Mouse (Mus musculus) heart, embryonic 11.5 days (tissue): ENCODE results near the gene Atrnl1. TPM values are rescaled to one million over a fixed set of nuclear protein-coding genes. Genes with fewer than 3 reads are reported as not detected.

Source experiments
- ATAC-seq: fragments of 200-750 bp; cut with Nextera tagmentation; replicated peaks from 2 replicates; pipeline ENCODE4 v1.8.0; 2017; ENCODE audit warnings: moderate library complexity; ENCODE audit not compliant: insufficient number of reproducible peaks, low FRiP score, low TSS enrichment
- H3K27ac ChIP-seq: fragments of 300-500 bp; sonication (generic); 2 replicates; pipeline ENCODE4 v1.5.1; 2014; ENCODE audit warnings: mild to moderate bottlenecking, low read depth, low read length
- H3K27me3 ChIP-seq: fragments of 300-500 bp; sonication (generic); 2 replicates; pipeline ENCODE4 v1.6.1; 2014; ENCODE audit warnings: mild to moderate bottlenecking, low read length, mixed read lengths; ENCODE audit not compliant: control insufficient read depth, insufficient read depth
- H3K36me3 ChIP-seq: fragments of 300-500 bp; sonication (generic); 2 replicates; pipeline ENCODE4 v1.6.1; 2014; ENCODE audit warnings: mild to moderate bottlenecking, low read length, moderate library complexity, mixed read lengths; ENCODE audit not compliant: control insufficient read depth, insufficient read depth
- H3K4me1 ChIP-seq: fragments of 300-500 bp; sonication (generic); 2 replicates; pipeline ENCODE4 v1.6.1; 2014; ENCODE audit warnings: low read length; ENCODE audit not compliant: control insufficient read depth, insufficient read depth
- H3K4me2 ChIP-seq: fragments of 300-500 bp; sonication (generic); 2 replicates; pipeline ENCODE4 v1.6.1; 2014; ENCODE audit warnings: mild to moderate bottlenecking, moderate library complexity
- H3K4me3 ChIP-seq: fragments of 300-500 bp; sonication (generic); 2 replicates; pipeline ENCODE4 v1.5.1; 2014; ENCODE audit warnings: low read depth, low read length
- H3K9ac ChIP-seq: fragments of 300-500 bp; sonication (generic); 2 replicates; pipeline ENCODE4 v1.6.1; 2014; ENCODE audit warnings: mild to moderate bottlenecking, low read depth, low read length, moderate library complexity
- H3K9me3 ChIP-seq: fragments of 300-500 bp; sonication (generic); replicated peaks from 2 replicates; pipeline ENCODE4 v1.6.1; 2016; ENCODE audit warnings: low read length; ENCODE audit not compliant: control insufficient read depth
- WGBS: fragments of 180-500 bp; shearing (Covaris S2); extraction: QIAGEN DNeasy Blood & Tissue Kit; methylation state at CpG from one replicate; pipeline ENCODE4 v1.1.7; 2014; ENCODE audit not compliant: insufficient replicate concordance; 5-methylcytosine and 5-hydroxymethylcytosine counted together
- polyA plus RNA-seq: library from polyadenylated mRNA; unstranded; fragments of >200 nt; fragmentation: Nextera tagmentation; extraction: Ambion mirVana; gene quantifications from 2 replicates; pipeline ENCODE4 v1.2.1, GENCODE M21; 2014

The Atrnl1 gene
- polyA plus RNA-seq, 1 experiment from 2014 or later = 4.0 TPM

DNA sequence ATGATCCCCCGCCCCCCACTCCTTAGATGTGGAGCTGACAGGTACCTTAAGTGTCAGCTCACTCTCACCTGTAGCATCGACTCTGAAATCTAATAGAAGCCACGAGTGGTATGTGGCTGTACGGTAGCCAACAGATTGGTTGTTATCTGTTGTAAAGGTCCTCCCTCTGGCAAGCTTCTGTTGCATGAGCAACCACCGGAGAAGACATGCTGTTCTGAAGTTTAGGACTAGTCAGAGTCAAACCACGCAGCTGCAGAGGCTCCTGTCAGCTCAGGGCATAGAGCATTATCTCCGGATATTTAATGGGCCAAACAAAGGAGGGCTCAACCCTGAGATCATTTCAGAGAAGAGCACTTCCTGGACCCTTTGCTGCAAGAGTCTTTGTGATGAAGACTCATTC, 222.2 kb downstream of the Atrnl1 start:
- H3K27ac ChIP-seq = no peak overlapping the region
- no peaks in the 10 kb centered on the region for H3K9me3 ChIP-seq
- no peak overlapping the region for H3K4me2 ChIP-seq
- no peak overlapping the region for H3K9ac ChIP-seq
- no peaks in the 10 kb centered on the region for H3K36me3 ChIP-seq
- no peaks in the 10 kb centered on the region for H3K27me3 ChIP-seq
- ATAC-seq = no peak
- 84% methylated on average over 7 of the region's 7 CpGs for WGBS
- H3K4me3 ChIP-seq = no peak overlapping the region
- H3K4me1 ChIP-seq = no peaks in the 10 kb centered on the region

DNA sequence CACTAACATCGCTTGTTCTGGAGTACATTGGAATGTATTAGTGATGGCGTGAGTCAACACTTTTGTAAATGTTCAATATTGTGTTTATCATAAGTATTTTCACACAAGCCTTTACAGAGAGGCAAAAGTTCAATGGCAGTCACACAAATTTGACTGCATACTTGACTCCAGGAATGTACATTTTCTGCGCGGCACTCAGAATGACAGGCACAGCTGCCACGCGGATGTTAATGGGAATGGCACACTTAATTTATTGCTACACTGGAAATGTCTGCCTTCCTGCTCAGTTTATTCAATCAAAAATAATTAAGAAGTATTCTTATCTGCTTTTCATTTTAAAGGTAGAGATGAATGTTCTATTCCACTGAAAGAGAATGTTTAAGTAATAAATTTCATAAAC, 227.0 kb downstream of the Atrnl1 start:
- WGBS = 83% methylated on average over 6 of the region's 6 CpGs
- no peak overlapping the region for H3K4me3 ChIP-seq
- H3K36me3 ChIP-seq = no peaks in the 10 kb centered on the region
- ATAC-seq = no peak
- no peaks in the 10 kb centered on the region for H3K27me3 ChIP-seq
- no peaks in the 10 kb centered on the region for H3K9me3 ChIP-seq
- H3K4me1 ChIP-seq = no peaks in the 10 kb centered on the region
- no peak overlapping the region for H3K27ac ChIP-seq
- H3K9ac ChIP-seq = no peak overlapping the region
- no peak overlapping the region for H3K4me2 ChIP-seq

DNA sequence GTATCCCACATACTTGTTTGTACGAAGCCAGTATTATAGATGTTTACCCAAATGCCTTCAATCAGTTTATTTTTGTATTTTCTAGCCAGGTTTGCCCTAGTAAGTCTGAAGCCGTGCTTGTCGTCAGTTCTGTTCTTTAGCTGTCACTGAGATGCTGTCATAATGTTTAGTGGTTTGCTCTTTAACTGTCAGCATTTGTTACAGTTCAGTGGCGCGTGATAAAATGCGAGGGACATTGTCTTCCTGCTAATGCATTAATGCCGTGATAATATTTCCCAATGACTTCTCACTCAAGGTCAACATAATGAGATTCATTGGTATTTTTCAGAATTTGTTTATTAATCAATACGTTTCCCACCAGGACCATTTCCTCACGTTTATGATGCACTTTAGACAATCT, 227.7 kb downstream of the Atrnl1 start:
- Histone ChIP-seq H3K27ac (no peak overlapping the region), H3K4me1 (no peaks in the 10 kb centered on the region), H3K4me3 (no peak overlapping the region), H3K4me2 (no peak overlapping the region), H3K36me3 (peaks cover under 1% of the 10 kb centered on the region; the same call in 1 of the 2 replicates), H3K9me3 (peaks cover 3% of the 10 kb centered on the region; the same call in 1 of the 2 replicates), H3K27me3 (no peaks in the 10 kb centered on the region), H3K9ac (no peak overlapping the region)
- no peak for ATAC-seq
- WGBS = 82% methylated on average over 9 of the region's 9 CpGs

DNA sequence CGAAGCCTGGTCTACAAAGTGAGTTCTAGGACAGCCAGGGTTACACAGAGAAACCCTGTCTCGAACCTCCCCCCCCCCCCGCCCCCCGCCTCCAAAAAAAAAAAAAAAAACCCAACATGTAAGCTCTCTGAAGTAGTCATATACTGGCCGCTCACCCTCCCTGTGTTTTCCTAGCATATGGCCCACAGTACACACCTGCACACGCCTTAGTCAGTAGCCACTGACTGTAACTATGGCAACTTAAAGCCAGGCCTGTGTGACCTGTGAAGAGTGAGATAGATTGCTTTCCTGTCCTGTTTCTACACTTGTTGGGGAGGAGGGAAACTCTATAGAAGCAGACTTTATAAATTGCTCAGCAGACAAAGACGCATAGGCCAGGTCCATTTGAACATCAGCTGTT, 239.1 kb downstream of the Atrnl1 start:
- peaks cover 1% of the 10 kb centered on the region; the same call in 1 of the 2 replicates for H3K9me3 ChIP-seq
- H3K27me3 ChIP-seq = no peaks in the 10 kb centered on the region
- WGBS = 81% methylated on average over 4 of the region's 7 CpGs
- H3K4me1 ChIP-seq = no peaks in the 10 kb centered on the region
- H3K4me2 ChIP-seq = no peak overlapping the region
- no peak for ATAC-seq
- no peaks in the 10 kb centered on the region for H3K36me3 ChIP-seq
- no peak overlapping the region for H3K27ac ChIP-seq
- H3K4me3 ChIP-seq = no peak overlapping the region
- H3K9ac ChIP-seq = no peak overlapping the region

DNA sequence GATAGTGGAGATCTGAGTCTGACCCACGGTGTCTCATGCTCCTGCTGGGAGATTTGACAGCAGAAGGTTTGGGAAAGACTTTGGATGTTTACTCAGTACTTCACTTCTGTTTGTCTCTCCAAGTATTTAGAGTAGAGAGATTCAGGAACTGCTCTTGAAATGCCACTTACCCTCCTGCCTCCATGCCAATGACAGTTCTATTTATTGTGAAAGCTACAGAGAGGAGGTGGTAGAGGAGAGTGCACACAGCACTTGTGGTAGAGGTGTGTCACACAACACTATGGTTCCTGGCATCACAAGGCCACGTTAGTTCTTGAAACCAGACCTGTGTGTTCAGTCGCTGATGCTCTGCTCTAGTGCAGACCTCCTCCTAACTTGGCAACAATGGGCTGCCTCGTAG, 257.5 kb downstream of the Atrnl1 start:
- no peaks in the 10 kb centered on the region for H3K9me3 ChIP-seq
- no peak overlapping the region for H3K27ac ChIP-seq
- no peak overlapping the region for H3K4me3 ChIP-seq
- no peak overlapping the region for H3K9ac ChIP-seq
- no peaks in the 10 kb centered on the region for H3K36me3 ChIP-seq
- no peak overlapping the region for H3K4me2 ChIP-seq
- ATAC-seq = no peak
- no peaks in the 10 kb centered on the region for H3K4me1 ChIP-seq
- no peaks in the 10 kb centered on the region for H3K27me3 ChIP-seq
- 78% methylated on average over 4 of the region's 4 CpGs for WGBS

DNA sequence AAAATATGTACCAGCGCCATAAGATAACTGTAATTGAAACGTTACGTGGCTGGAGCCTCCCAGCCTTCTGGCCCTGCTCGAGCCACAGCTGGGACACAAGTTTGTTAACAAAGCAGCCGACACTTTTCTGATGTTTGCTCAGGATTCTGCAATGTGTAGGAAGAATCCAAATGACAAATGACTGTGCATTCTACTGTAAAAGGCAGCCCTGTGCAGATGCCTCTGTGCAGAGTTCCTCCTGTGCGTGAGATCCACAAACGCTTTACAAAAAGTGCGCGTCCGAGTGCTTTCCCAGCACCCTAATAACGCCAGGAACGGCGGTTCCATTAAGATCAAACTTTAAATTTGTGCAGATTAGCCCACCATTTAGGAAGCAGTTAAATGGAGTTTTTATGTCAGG, 260.0 kb downstream of the Atrnl1 start:
- Histone ChIP-seq H3K4me1 (no peaks in the 10 kb centered on the region), H3K4me2 (no peak overlapping the region), H3K36me3 (no peaks in the 10 kb centered on the region), H3K27me3 (no peaks in the 10 kb centered on the region), H3K9ac (no peak overlapping the region), H3K27ac (no peak overlapping the region), H3K4me3 (no peak overlapping the region), H3K9me3 (no peaks in the 10 kb centered on the region)
- ATAC-seq = no peak
- WGBS = 73% methylated on average over 13 of the region's 13 CpGs

DNA sequence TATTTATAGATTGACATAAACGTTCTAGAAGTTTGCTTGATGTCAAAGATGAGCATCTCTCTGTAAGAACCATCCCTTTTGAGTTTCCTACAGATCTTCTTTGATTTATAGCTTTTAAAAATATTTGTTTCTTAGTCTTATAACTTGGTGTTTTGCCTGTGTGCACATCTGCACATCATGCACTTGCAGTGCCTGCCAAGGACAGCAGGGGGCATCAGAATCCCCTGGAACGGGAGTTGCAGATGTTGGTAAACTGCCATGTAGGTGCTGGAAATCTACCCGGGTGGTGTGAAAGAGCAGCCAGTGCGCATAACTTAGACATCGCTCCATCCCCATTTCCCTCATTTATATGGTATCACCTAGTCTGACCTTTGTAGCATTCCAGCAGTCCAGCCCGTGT, 265.2 kb downstream of the Atrnl1 start:
- H3K27ac ChIP-seq = no peak overlapping the region
- no peak overlapping the region for H3K4me2 ChIP-seq
- no peak overlapping the region for H3K9ac ChIP-seq
- H3K9me3 ChIP-seq = no peaks in the 10 kb centered on the region
- WGBS = 87% methylated on average over 6 of the region's 6 CpGs
- H3K36me3 ChIP-seq = no peaks in the 10 kb centered on the region
- H3K27me3 ChIP-seq = no peaks in the 10 kb centered on the region
- no peaks in the 10 kb centered on the region for H3K4me1 ChIP-seq
- H3K4me3 ChIP-seq = no peak overlapping the region
- no peak for ATAC-seq

DNA sequence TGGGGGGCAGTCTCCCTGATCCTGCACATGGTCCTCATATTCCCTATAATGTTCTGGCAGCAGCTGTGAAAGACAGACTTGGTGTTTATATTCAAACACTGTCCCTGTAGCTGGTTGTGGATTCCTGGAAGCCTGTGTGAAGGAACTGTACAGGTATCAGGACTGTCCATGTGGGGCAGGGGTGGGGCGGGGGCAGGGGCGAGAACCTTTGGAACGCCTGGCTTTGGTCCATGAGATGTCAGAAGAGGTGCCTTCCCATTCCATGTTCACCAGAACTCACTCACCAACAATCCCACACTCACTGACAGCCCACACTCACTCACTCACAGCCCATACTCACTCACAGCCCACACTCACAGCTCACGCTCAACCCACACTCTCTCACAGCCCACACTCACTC, 266.5 kb downstream of the Atrnl1 start:
- Histone ChIP-seq H3K9me3 (no peaks in the 10 kb centered on the region), H3K4me2 (no peak overlapping the region), H3K4me1 (no peaks in the 10 kb centered on the region), H3K27me3 (no peaks in the 10 kb centered on the region), H3K27ac (no peak overlapping the region), H3K9ac (no peak overlapping the region), H3K4me3 (no peak overlapping the region), H3K36me3 (no peaks in the 10 kb centered on the region)
- ATAC-seq = no peak
- WGBS = 94% methylated on average over 4 of the region's 4 CpGs

DNA sequence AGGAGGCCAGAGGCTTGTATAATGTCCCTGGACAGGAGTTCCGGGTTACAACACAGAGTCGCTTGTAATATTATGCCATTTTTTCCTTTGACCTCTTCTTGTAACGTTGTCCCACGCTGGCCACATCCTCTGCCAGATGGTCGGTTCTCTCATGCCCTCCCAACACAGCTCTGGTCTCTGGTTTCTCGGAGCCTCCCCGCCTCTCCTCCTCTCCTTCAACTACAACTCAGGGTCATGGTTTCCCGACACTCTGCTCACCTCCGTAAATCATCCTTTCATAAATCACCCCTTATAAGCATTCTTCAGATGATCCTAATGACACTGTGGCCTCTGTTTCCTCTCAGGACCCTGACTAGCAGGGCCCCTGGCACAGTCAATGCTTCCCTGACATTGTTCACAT, 267.7 kb downstream of the Atrnl1 start:
- H3K27ac ChIP-seq = no peak overlapping the region
- WGBS = 85% methylated on average over 9 of the region's 9 CpGs

More for the DNA sequence above, 267.7 kb downstream of the Atrnl1 start:
- H3K4me1 ChIP-seq = no peaks in the 10 kb centered on the region
- H3K9me3 ChIP-seq = no peaks in the 10 kb centered on the region
- H3K9ac ChIP-seq = no peak overlapping the region
- no peaks in the 10 kb centered on the region for H3K27me3 ChIP-seq
- H3K4me3 ChIP-seq = no peak overlapping the region
- no peak overlapping the region for H3K4me2 ChIP-seq
- H3K36me3 ChIP-seq = no peaks in the 10 kb centered on the region
- ATAC-seq = no peak
